25 mouse cellular contexts compared by ENCODE assay signal in genomic region chr2:150885814-150886213, GRCm38 (mm10). TPM values are rescaled to one million over a fixed set of nuclear protein-coding genes. Genes with fewer than 3 reads are reported as not detected.
DNase-seq lines count a peak whose midpoint lies in the region; ATAC-seq lines count a peak whose summit lies in the region.
"Had no signal": no experiment of that assay in that cellular context is flagged by ENCODE, and none has a peak within 500 bp of the region (broad histone marks: within the 10 kb centered on the region; RNA-seq: fewer than 3 reads in every experiment).

No protein-coding gene starts in this region.

- 68% methylated on average over 1 of the region's 1 CpGs for WGBS in heart, embryonic 12.5 days
- WGBS in lung, embryonic 15.5 days = 41% methylated on average over 1 of the region's 1 CpGs
- WGBS in neural tube, embryonic 15.5 days = 83% methylated on average over 1 of the region's 1 CpGs

- H3K4me1 ChIP-seq in heart, embryonic 12.5 days (replicated peaks) = peaks cover 20% of the 10 kb centered on the region
- H3K4me1 ChIP-seq in lung, embryonic 15.5 days = 0 out of 2 replicates have a peak, but pooled peaks cover 3% of the 10 kb centered on the region
- H3K4me1 ChIP-seq in neural tube, embryonic 15.5 days = no peaks in the 10 kb centered on the region
- H3K4me1 ChIP-seq: forebrain, embryonic 10.5 days; forebrain, embryonic 13.5 days had no signal

- no peaks in the 10 kb centered on the region for H3K27me3 ChIP-seq in heart, embryonic 12.5 days (replicated peaks)
- H3K27me3 ChIP-seq in lung, embryonic 15.5 days = no peaks in the 10 kb centered on the region
- H3K27me3 ChIP-seq in neural tube, embryonic 15.5 days (replicated peaks) = no peaks in the 10 kb centered on the region
- H3K27me3 ChIP-seq: forebrain, embryonic 13.5 days; heart, embryonic 13.5 days; Patski had no signal

- no peak overlapping the region for H3K9ac ChIP-seq in heart, embryonic 12.5 days
- H3K9ac ChIP-seq in lung, embryonic 15.5 days = no peak overlapping the region
- H3K9ac ChIP-seq in neural tube, embryonic 15.5 days (replicated peaks) = no peak overlapping the region
- H3K9ac ChIP-seq: forebrain, embryonic 13.5 days; forebrain, postnatal 0 days; heart, embryonic 13.5 days; hindbrain, embryonic 14.5 days had no signal

- peak; percentile 41 for DNase-seq in heart, adult 11 months
- no peak for DNase-seq in lung, postnatal 10 days
- DNase-seq in neural tube, embryonic 10.5 days (ENCODE audit: extremely low spot score, low spot score) = peak; percentile 3
- DNase-seq in retina, embryonic 14.5 days (ENCODE audit: low spot score) = no peak
- DNase-seq: adrenal gland, postnatal 10 days; adrenal gland, postnatal 36 days; cerebellum, adult 18-20 months; cerebellum, adult 9-10 months; cerebellum, postnatal 14 days; forebrain, postnatal 0 days; gastrocnemius, adult 2 months; gastrocnemius, postnatal 14 days; heart, adult 18-20 months; heart, postnatal 14 days; heart, postnatal 4 days had no signal

- no peak for ATAC-seq in heart, embryonic 12.5 days (ENCODE audit: insufficient number of reproducible peaks, low FRiP score)
- ATAC-seq in lung, embryonic 15.5 days (ENCODE audit: borderline replicate concordance, extremely low read depth, low FRiP score, low TSS enrichment) = peak; percentile 69; the same call in 1 of the 2 replicates
- ATAC-seq in neural tube, embryonic 15.5 days (ENCODE audit: low FRiP score) = no peak
- ATAC-seq in megakaryocyte progenitor cell, adult 5-6 weeks (replicated peaks; ENCODE audit: poor library complexity) = 0 out of 2 replicates have a peak, but pooled peaks have one; percentile 10
- ATAC-seq: forebrain, embryonic 13.5 days; forebrain, postnatal 0 days; Patski had no signal

- H3K4me3 ChIP-seq in heart, embryonic 12.5 days = no peak overlapping the region
- no peak overlapping the region for H3K4me3 ChIP-seq in lung, embryonic 15.5 days
- H3K4me3 ChIP-seq in neural tube, embryonic 15.5 days (replicated peaks) = no peak overlapping the region
- H3K4me3 ChIP-seq: forebrain, embryonic 10.5 days; forebrain, embryonic 13.5 days; gastrocnemius, adult 2 months; heart, embryonic 13.5 days had no signal

- no peak overlapping the region for H3K27ac ChIP-seq in heart, embryonic 12.5 days (ENCODE audit: poor library complexity, severe bottlenecking)
- no peak overlapping the region for H3K27ac ChIP-seq in lung, embryonic 15.5 days
- no peak overlapping the region for H3K27ac ChIP-seq in neural tube, embryonic 15.5 days (replicated peaks)
- H3K27ac ChIP-seq: forebrain, embryonic 10.5 days; forebrain, embryonic 13.5 days; gastrocnemius, adult 2 months; heart, embryonic 13.5 days; hindbrain, embryonic 14.5 days; hindbrain, postnatal 0 days had no signal

- H3K36me3 ChIP-seq in heart, embryonic 12.5 days = no peaks in the 10 kb centered on the region
- H3K36me3 ChIP-seq in lung, embryonic 15.5 days = no peaks in the 10 kb centered on the region
- peaks cover 4% of the 10 kb centered on the region; the same call in 1 of the 2 replicates for H3K36me3 ChIP-seq in neural tube, embryonic 15.5 days
- H3K36me3 ChIP-seq: heart, embryonic 13.5 days had no signal

- H3K9me3 ChIP-seq in heart, embryonic 12.5 days (replicated peaks) = no peaks in the 10 kb centered on the region
- no peaks in the 10 kb centered on the region for H3K9me3 ChIP-seq in lung, embryonic 15.5 days
- no peaks in the 10 kb centered on the region for H3K9me3 ChIP-seq in neural tube, embryonic 15.5 days (replicated peaks)
- H3K9me3 ChIP-seq: forebrain, embryonic 10.5 days; heart, embryonic 13.5 days had no signal

- H3K4me2 ChIP-seq in heart, embryonic 12.5 days = no peak overlapping the region
- H3K4me2 ChIP-seq in lung, embryonic 15.5 days = no peak overlapping the region
- no peak overlapping the region for H3K4me2 ChIP-seq in neural tube, embryonic 15.5 days
- H3K4me2 ChIP-seq: forebrain, embryonic 13.5 days; heart, embryonic 13.5 days; hindbrain, embryonic 14.5 days had no signal

RNA-seq across cellular contexts. Expression of gene Abhd12, which starts 18.7 kb away (rescaled TPM):
- polyA plus RNA-seq in heart, embryonic 12.5 days (2016; fragmentation: Nextera tagmentation; extraction: Ambion mirVana) = 47.9 and 49.2 TPM in 2 replicates
- polyA plus RNA-seq in lung, embryonic 15.5 days (2015; fragmentation: Nextera tagmentation; extraction: Ambion mirVana) = 61.0 and 62.8 TPM in 2 replicates
- polyA plus RNA-seq in neural tube, embryonic 15.5 days (2015; fragmentation: Nextera tagmentation; extraction: Ambion mirVana) = 126 and 148 TPM in 2 replicates
- 27.3 and 30.5 TPM in 2 replicates for total RNA-seq in megakaryocyte progenitor cell, adult 5-6 weeks (2015)
- total RNA-seq in megakaryocyte progenitor cell, adult 5-6 weeks (2017) = 27.2 and 56.0 TPM in 2 replicates

RNA-seq across cellular contexts. Expression of gene Gins1, which starts 19.4 kb away (rescaled TPM):
- 30.5 and 34.2 TPM in 2 replicates for polyA plus RNA-seq in heart, embryonic 12.5 days (2016; fragmentation: Nextera tagmentation; extraction: Ambion mirVana)
- polyA plus RNA-seq in lung, embryonic 15.5 days (2015; fragmentation: Nextera tagmentation; extraction: Ambion mirVana) = 41.4 and 45.8 TPM in 2 replicates
- polyA plus RNA-seq in neural tube, embryonic 15.5 days (2015; fragmentation: Nextera tagmentation; extraction: Ambion mirVana) = 12.8 and 16.1 TPM in 2 replicates
- 82.0 and 95.8 TPM in 2 replicates for total RNA-seq in megakaryocyte progenitor cell, adult 5-6 weeks (2015)
- total RNA-seq in megakaryocyte progenitor cell, adult 5-6 weeks (2017) = 126 and 140 TPM in 2 replicates

Comparison
In these comparisons a context has a peak if more than half of its experiments do, and no peak if none do; other contexts are left out.
1. DNase-seq: peak in heart, adult 11 months (single experiment) and neural tube, embryonic 10.5 days (single experiment); none in lung, postnatal 10 days (single experiment) and retina, embryonic 14.5 days (single experiment).
2. ATAC-seq: peak in lung, embryonic 15.5 days (single experiment) and megakaryocyte progenitor cell, adult 5-6 weeks (single experiment); none in heart, embryonic 12.5 days (single experiment) and neural tube, embryonic 15.5 days (single experiment).